Mouse (Mus musculus) embryonic facial prominence, embryonic 15.5 days (tissue): Measurements from ENCODE around the gene Itpk1. TPM values are rescaled to one million over a fixed set of nuclear protein-coding genes. Genes with fewer than 3 reads are reported as not detected.
A peak's percentile ranks its signal among the peaks of the same experiment; 100 is the strongest.

Source experiments
- ATAC-seq: fragments of 200-750 bp; cut with Nextera tagmentation; 2 replicates; pipeline ENCODE4 v1.8.0; 2017; ENCODE audit warnings: low read depth, moderate TSS enrichment; ENCODE audit not compliant: insufficient number of reproducible peaks, low FRiP score, low TSS enrichment
- H3K27ac ChIP-seq: fragments of 300-500 bp; sonication (generic); replicated peaks from 2 replicates; pipeline ENCODE4 v1.5.1; 2015; ENCODE audit warnings: mild to moderate bottlenecking, inconsistent platforms
- H3K27me3 ChIP-seq: fragments of 300-500 bp; sonication (generic); 2 replicates; pipeline ENCODE4 v1.6.1; 2015; ENCODE audit warnings: inconsistent platforms
- H3K36me3 ChIP-seq: fragments of 300-500 bp; sonication (generic); 2 replicates; pipeline ENCODE4 v1.6.1; 2015; ENCODE audit warnings: mild to moderate bottlenecking, inconsistent platforms
- H3K4me1 ChIP-seq: fragments of 300-500 bp; sonication (generic); 2 replicates; pipeline ENCODE4 v1.6.1; 2015; ENCODE audit warnings: inconsistent platforms
- H3K4me2 ChIP-seq: fragments of 300-500 bp; sonication (generic); replicated peaks from 2 replicates; pipeline ENCODE4 v1.6.1; 2015; ENCODE audit warnings: mild to moderate bottlenecking, inconsistent platforms
- H3K4me3 ChIP-seq: fragments of 300-500 bp; sonication (generic); replicated peaks from 2 replicates; pipeline ENCODE4 v1.5.1; 2015; ENCODE audit warnings: mild to moderate bottlenecking, inconsistent platforms
- H3K9ac ChIP-seq: fragments of 300-500 bp; sonication (generic); 2 replicates; pipeline ENCODE4 v1.6.1; 2015; ENCODE audit warnings: inconsistent platforms
- H3K9me3 ChIP-seq: fragments of 300-500 bp; sonication (generic); replicated peaks from 2 replicates; pipeline ENCODE4 v1.6.1; 2016; ENCODE audit warnings: inconsistent platforms
- WGBS: fragments of 180-500 bp; shearing (Covaris S2); methylation state at CpG from one replicate; pipeline ENCODE4 v1.1.7; 2015; 5-methylcytosine and 5-hydroxymethylcytosine counted together
- polyA plus RNA-seq: library from polyadenylated mRNA; unstranded; fragments of >200 nt; fragmentation: Nextera tagmentation; extraction: Ambion mirVana; gene quantifications from 2 replicates; pipeline ENCODE4 v1.2.1, GENCODE M21; 2015

Itpk1 gene
- polyA plus RNA-seq, 1 experiment from 2014 or later, result 13.6 TPM

DNA sequence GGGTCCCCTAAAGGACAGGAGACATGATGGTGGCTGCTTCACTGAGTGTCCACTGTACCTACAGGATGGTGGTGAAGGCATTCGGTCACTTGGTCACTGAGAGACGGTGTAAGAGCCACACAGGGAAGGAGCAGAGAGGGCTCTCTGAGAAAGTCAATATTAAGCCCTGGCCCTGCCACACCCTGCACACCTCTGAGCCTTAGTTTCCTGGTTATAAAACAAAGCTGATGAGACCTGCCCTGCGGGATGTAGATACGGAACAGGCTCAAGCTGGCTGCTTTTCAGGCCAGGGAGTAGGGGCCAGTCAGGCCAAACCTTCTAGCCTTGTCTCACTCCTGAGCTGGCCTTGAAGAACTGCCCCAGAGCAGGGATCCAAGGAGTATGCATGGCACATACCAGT is 82.9 kb downstream of the Itpk1 start:
- Histone ChIP-seq H3K4me2 (no peak overlapping the region), H3K27me3 (no peaks in the 10 kb centered on the region), H3K9me3 (no peaks in the 10 kb centered on the region), H3K9ac (no peak overlapping the region), H3K36me3 (no peaks in the 10 kb centered on the region), H3K27ac (no peak overlapping the region), H3K4me1 (peaks cover 15% of the 10 kb centered on the region), H3K4me3 (no peak overlapping the region)
- WGBS, result 88% methylated on average over 4 of the region's 4 CpGs
- no peak for ATAC-seq

DNA sequence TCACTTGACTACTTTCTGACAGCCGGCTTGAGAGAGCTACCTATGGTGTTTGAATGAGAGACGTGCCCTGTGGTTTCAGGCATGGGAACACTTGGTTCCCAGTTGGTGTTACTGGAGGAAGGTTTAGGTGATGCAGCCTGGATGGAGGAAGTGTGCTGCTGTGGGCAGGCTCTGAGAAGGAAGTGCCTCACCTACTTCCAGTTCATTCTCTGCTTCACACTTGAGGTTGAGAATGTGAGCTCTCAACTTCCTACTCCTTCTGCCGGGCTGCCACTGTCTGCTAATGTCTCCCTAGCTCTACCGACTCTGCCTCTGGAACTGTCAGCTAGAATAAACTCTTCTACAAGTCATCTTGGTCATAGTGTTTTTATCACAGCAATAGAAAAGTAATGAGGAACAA is 83.5 kb downstream of the Itpk1 start:
- Histone ChIP-seq H3K36me3 (no peaks in the 10 kb centered on the region), H3K4me3 (no peak overlapping the region), H3K4me2 (no peak overlapping the region), H3K27ac (no peak overlapping the region), H3K9me3 (no peaks in the 10 kb centered on the region), H3K4me1 (peaks cover 15% of the 10 kb centered on the region), H3K27me3 (no peaks in the 10 kb centered on the region), H3K9ac (no peak overlapping the region)
- WGBS, result 84% methylated on average over 4 of the region's 4 CpGs
- no peak for ATAC-seq

DNA sequence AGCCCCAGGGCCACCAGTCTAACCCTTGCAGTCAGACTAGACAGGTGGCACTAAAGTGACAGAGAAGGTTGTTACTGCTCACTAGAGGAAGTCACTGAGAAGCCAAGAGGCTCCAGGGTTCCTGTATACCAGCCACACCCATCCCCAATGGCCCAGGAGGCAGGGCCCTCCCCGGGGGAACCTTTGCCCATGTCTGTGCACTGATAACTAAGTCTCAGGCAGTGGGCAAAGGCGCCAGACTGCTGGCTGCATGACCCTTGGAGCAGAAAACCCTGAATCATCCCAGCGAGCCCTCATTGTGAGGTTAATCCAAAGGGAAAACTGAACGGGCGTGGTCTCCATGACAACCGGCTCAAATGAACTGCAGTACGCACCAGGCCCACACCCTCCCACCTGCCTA is 84.8 kb downstream of the Itpk1 start:
- H3K9ac ChIP-seq, result no peak overlapping the region; the same call in 1 of the 2 replicates
- WGBS, result 69% methylated on average over 7 of the region's 7 CpGs
- H3K4me2 ChIP-seq, result no peak overlapping the region
- H3K4me3 ChIP-seq, result no peak overlapping the region
- no peak for ATAC-seq
- no peak overlapping the region for H3K27ac ChIP-seq
- H3K4me1 ChIP-seq, result peaks cover 15% of the 10 kb centered on the region
- no peaks in the 10 kb centered on the region for H3K27me3 ChIP-seq
- no peaks in the 10 kb centered on the region for H3K9me3 ChIP-seq
- no peaks in the 10 kb centered on the region for H3K36me3 ChIP-seq

DNA sequence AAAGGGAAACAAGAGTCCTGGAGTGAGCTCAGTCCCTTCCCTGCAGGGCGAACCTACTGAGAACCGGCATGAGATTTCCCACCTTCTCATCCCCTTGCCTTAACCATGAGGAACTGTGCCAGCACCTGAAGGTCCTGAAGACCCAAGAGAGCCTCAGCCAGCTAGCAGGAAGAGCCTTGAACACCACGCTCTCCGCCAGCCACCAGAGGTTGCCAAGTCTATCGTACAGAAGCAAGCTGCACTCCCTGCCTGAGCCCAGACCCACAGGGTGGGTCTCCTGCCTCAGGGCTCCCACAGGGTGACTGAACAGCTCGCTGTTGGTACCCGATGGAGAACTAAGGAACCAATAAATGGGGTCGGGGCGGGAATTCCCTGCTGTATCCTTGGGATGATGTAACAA is 86.6 kb downstream of the Itpk1 start:
- ATAC-seq, result no peak
- no peak overlapping the region for H3K4me3 ChIP-seq
- no peaks in the 10 kb centered on the region for H3K36me3 ChIP-seq
- 43% methylated on average over 9 of the region's 9 CpGs for WGBS
- H3K4me2 ChIP-seq, result no peak overlapping the region
- peak overlapping the region; percentile 51; the same call in 1 of the 2 replicates for H3K27ac ChIP-seq
- H3K4me1 ChIP-seq, result peaks cover 15% of the 10 kb centered on the region
- no peak overlapping the region for H3K9ac ChIP-seq
- no peaks in the 10 kb centered on the region for H3K9me3 ChIP-seq
- no peaks in the 10 kb centered on the region for H3K27me3 ChIP-seq

DNA sequence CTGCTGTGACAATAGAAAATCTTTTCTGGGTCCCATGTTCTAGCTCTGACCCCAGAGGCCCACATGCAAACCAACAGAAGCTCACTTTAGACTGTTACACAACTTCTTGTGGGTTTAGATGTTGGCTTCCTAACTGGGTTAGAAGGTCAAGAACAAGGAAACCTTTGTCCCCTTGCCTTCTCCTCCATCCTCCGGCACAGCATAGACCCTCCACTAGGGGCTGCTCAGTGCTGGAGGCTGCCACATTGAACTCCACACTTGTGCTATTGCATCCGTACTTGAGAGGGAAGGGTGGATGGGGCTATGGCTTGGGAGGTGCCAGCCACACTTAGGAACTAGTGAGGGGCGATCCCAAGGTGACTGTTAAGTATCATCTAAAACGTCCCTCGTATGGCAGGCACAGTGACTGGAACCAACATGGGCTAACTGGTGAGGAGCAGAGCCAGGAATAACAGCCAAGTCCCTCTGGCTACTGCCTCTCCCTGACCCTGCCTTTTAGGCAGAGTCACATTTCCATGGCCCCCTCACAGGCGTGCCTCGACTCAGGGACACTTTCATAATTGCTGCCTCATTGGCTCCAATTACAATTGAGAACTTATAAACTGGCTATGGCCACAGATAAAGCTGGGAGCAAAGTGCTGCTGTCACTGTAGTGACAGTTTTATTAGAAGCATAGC is 87.7 kb downstream of the Itpk1 start:
- Histone ChIP-seq H3K36me3 (no peaks in the 10 kb centered on the region), H3K4me2 (no peak overlapping the region), H3K27ac (no peak overlapping the region), H3K4me3 (no peak overlapping the region), H3K27me3 (no peaks in the 10 kb centered on the region), H3K9ac (no peak overlapping the region), H3K9me3 (no peaks in the 10 kb centered on the region), H3K4me1 (peaks cover 15% of the 10 kb centered on the region)
- no peak for ATAC-seq
- WGBS, result 43% methylated on average over 7 of the region's 7 CpGs

DNA sequence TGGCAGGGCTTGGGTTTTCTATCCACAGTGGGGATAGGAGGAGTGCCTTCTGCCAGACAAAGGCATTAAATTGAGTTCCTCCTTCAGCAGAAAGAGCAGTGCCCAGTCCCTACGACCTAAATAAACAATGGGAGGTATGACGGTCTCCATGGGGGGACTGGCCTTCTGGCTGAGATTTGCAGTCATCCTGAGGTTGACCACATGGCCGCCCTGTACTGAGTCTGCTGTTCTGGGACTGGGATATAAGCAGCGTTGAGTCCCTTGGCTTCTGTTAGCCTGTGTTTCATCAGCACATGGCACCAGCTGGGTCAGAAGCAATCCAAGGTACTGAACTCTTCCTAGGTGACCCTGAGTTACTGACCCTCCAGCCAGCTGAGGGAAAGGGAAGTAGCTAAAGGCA is 88.5 kb downstream of the Itpk1 start:
- no peak for ATAC-seq
- WGBS, result 69% methylated on average over 4 of the region's 4 CpGs

DNA sequence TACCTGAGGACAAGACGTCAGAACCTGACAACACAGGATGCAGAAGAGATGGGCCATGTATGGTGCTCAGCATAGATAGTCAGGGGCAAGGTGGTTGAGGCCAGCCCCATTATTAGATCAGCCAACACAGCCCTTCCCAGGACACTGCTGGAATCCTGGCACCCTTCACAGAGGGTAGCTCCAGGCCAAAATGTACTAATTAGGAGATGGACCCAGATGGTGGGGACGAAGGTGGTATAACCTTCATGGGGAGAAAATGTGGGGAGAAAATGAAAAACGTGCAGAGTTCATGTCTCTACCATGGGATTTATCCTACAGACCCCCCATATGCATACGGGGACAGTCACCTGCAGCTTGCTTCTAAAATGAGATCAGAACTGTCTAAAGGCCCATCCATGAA is 91.3 kb downstream of the Itpk1 start:
- no peak overlapping the region for H3K4me3 ChIP-seq
- no peaks in the 10 kb centered on the region for H3K36me3 ChIP-seq
- peaks cover 18% of the 10 kb centered on the region for H3K4me1 ChIP-seq
- no peaks in the 10 kb centered on the region for H3K27me3 ChIP-seq
- no peak for ATAC-seq
- no peak overlapping the region for H3K4me2 ChIP-seq
- H3K9me3 ChIP-seq, result no peaks in the 10 kb centered on the region
- no peak overlapping the region for H3K27ac ChIP-seq
- 89% methylated on average over 4 of the region's 4 CpGs for WGBS
- no peak overlapping the region for H3K9ac ChIP-seq

More for the DNA sequence above, 88.5 kb downstream of the Itpk1 start:
- Histone ChIP-seq H3K27me3 (no peaks in the 10 kb centered on the region), H3K9ac (no peak overlapping the region), H3K4me3 (no peak overlapping the region), H3K36me3 (no peaks in the 10 kb centered on the region), H3K27ac (no peak overlapping the region), H3K9me3 (no peaks in the 10 kb centered on the region), H3K4me2 (no peak overlapping the region), H3K4me1 (peaks cover 15% of the 10 kb centered on the region)

DNA sequence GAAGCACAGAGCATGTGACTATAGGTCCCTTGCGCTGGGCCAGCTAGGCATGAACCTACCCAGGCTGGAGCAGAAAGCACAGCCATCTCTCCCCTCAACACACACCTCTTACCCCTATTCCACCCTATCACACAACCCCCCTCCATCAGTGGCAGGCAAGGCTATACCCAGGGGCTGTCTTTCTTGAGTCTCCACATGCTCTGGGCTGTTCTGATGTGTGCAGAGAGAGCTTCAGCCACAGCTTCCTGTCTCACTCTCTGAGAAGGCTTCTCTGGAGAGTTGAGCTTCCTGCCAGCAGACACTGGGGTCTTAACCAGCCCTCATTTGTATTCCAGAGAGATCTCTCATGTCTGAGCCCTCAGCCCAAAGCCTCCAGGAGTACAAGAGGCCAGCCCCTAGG is 92.3 kb downstream of the Itpk1 start:
- 91% methylated on average over 1 of the region's 1 CpGs for WGBS
- Histone ChIP-seq H3K27ac (no peak overlapping the region), H3K4me1 (peaks cover 13% of the 10 kb centered on the region; the same call in 1 of the 2 replicates), H3K27me3 (no peaks in the 10 kb centered on the region), H3K36me3 (no peaks in the 10 kb centered on the region), H3K9me3 (no peaks in the 10 kb centered on the region), H3K4me2 (no peak overlapping the region), H3K9ac (no peak overlapping the region), H3K4me3 (no peak overlapping the region)
- ATAC-seq, result no peak

DNA sequence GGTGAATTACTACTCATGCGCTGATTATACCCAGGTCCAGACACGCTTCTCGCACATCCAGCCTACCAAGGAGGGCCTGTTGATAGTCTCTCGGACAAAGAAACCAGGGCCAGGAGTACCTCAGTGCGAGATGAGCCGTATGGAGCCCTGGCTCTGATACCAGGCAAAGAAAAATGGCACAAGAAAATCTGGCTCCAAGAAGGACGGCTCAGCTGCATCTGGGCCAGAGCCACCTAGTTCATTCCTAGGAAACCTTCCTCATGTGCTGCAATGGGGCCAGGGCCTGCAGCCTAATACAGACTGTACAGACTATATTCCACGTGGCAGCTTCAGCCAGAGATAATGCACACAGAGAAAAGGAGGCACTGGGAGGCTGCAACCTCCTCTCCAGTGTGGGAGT is 93.8 kb downstream of the Itpk1 start:
- WGBS, result 82% methylated on average over 8 of the region's 8 CpGs
- Histone ChIP-seq H3K4me1 (peaks cover 13% of the 10 kb centered on the region; the same call in 1 of the 2 replicates), H3K4me2 (no peak overlapping the region), H3K27me3 (no peaks in the 10 kb centered on the region), H3K9me3 (no peaks in the 10 kb centered on the region), H3K9ac (no peak overlapping the region), H3K4me3 (no peak overlapping the region), H3K36me3 (no peaks in the 10 kb centered on the region), H3K27ac (no peak overlapping the region)
- no peak for ATAC-seq

DNA sequence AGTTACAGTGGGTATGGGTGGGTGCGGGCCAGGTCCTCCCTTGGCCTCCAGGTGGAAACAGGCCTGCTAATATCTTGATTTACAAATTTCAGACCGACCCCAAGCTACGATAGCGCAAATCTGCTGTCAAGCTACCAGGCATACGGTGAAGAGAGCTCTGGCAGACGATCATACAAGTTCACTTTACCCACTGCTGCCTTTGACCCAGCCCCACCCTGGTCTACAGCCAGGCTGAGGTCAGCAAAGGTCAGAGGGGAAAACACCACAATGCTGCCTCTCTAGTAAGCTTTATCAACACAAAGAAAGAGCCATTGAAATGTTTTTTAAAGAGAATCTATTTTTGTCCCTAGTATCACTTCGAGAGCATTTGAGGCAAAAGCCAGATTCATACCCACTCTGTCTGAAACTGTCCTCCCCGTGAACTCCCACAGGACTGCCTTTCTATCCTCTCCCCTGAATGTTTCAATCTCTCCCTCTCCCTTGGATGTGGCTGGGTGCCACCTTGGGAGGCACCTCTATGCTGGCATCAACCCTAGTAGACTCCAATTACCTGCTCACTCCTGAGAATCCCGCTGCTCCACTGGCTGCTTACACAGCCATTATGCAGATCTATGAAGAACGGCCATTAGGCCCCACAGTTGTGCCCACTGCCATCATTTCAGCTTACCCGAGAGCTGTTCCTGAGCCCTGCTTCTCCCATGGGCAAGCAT is 96.8 kb downstream of the Itpk1 start:
- no peaks in the 10 kb centered on the region for H3K27me3 ChIP-seq
- no peak overlapping the region for H3K27ac ChIP-seq
- no peak for ATAC-seq
- H3K4me2 ChIP-seq, result no peak overlapping the region
- H3K4me3 ChIP-seq, result no peak overlapping the region
- 79% methylated on average over 11 of the region's 11 CpGs for WGBS
- H3K36me3 ChIP-seq, result peaks cover 7% of the 10 kb centered on the region; the same call in 1 of the 2 replicates
- H3K9ac ChIP-seq, result no peak overlapping the region
- H3K9me3 ChIP-seq, result no peaks in the 10 kb centered on the region
- H3K4me1 ChIP-seq, result peaks cover 15% of the 10 kb centered on the region; the same call in 1 of the 2 replicates

DNA sequence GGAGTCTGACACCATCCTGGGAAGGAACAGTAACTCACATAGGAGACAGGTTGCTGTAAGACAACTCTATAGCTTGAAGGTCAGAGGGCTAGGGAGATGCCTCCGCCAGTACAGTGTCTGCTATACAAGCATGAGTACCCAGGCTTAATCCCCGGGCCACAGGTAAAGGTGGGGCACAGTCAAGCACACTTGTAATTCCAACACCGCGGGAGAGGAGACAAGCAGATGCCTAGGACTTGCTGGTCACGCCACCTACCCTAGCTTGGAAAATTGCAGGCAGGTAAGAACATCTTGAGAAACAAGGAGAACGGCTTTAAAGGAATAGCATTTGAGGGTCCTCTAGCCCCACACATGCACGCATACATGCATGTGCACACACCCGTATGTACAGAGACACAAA is 97.7 kb downstream of the Itpk1 start:
- Histone ChIP-seq H3K9ac (no peak overlapping the region), H3K4me3 (no peak overlapping the region), H3K36me3 (peaks cover 7% of the 10 kb centered on the region; the same call in 1 of the 2 replicates), H3K4me1 (peaks cover 22% of the 10 kb centered on the region), H3K27me3 (no peaks in the 10 kb centered on the region), H3K9me3 (no peaks in the 10 kb centered on the region), H3K27ac (no peak overlapping the region), H3K4me2 (no peak overlapping the region)
- WGBS, result 87% methylated on average over 8 of the region's 8 CpGs
- no peak for ATAC-seq
